Mouse (Mus musculus): ENCODE data around the gene Il1f6. TPM values are rescaled to one million over a fixed set of nuclear protein-coding genes. Genes with fewer than 3 reads are reported as not detected.
"Not testable (repeated sequence)": the region's sequence is repeated elsewhere in the genome, so short reads cannot be mapped to it uniquely, and the experiment has no call there.

Gene Il1f6
- total RNA-seq (2022) = not detected

- DNase-seq (ENCODE audit: low spot score in 2 of 2) = no peak
Observed at GRCm38 (mm10) chr2:24215118-24215517, at the start of gene Il1f6. Il1f6 (plus strand) TSS chr2:24215418.

DNA sequence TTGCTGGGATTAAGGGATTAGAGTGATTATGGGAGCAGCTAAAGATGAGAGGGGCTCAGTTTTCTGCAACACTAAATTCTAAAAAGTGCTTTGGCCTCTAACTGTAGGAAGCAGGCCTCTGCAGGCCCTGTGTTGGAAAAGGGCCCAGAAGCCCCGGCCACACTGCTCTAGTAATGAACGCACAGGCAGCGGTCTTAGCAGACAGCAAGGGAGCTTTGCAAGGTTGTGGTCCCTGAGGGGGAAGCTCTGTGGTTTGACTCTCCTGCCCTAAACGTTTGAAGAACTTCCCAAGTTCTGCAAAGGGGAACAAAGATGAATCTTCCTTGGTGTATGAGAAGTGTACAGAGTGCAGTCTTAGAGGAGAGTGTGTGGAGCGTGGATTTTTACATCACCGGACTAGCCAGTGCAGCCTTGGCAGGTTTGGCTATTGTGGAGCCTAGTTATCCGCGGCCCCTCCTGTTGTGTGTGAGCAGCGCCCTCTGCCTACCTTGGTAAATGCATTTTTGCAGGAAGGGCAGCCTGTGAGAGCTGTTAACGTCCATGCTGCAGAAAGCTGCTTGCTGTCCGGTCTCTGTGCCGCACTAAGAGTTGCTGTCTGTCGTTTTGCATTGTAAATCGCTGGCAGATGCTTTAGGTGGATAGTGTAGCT lies 33.4 kb upstream of the Il1f6 start:
- DNase-seq (ENCODE audit: low spot score in 2 of 2) = peak; percentile 15 to 40

GRCm38 (mm10) chr2:24182423-24183147 lies 32.6 kb upstream of the Il1f6 start:
- DNase-seq (ENCODE audit: low spot score in 2 of 2) = not testable (repeated sequence)

DNA sequence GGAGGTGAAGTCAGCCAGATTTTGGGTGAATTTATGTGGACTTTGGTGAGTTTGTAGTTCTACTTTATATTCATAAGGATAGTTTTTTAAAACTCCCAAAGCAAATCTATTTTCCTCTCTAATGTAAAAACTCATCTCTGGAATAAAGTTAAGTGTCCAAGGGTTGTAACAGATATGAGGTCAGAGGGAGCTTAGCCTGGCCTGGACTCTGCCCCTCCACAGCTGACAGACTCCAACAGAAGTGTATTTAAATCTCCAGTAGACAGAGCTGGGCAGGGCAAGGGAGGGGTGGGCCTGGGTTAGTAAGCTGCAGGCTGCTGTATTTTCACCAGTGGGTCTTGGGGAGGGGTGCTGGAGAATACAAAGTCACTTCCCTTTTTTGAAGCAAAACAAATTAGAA lies 31.1 kb upstream of the Il1f6 start:
- not testable (repeated sequence) for DNase-seq (ENCODE audit: low spot score in 2 of 2)

DNA sequence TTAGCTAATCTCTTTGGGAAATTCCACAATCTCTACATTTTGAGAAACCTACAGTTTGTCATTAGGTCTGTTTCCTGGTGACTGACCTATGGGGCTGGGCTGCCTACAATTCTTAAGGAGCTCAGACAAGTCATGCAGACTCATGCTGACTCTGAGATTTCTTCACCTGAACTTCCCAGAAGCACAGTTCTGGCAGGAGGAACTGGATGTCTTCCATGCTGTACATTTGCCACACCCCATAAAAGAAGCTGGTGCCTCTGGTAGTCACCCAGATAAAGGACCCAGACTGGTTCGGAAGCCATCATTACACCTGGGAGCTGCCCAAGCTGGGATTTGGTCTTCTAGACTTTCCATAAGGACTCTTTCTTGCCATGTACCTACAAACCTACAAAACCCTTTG lies 29.0 kb upstream of the Il1f6 start, which contains the start of gene Il1f9:
TSS of gene Il1f9 (plus strand) at position 301 of the 400 bp plus-strand sequence.
- no peak for DNase-seq (ENCODE audit: low spot score in 2 of 2)

- DNase-seq (ENCODE audit: low spot score in 2 of 2) = no peak
Observed at GRCm38 (mm10) chr2:24187585-24187984, 27.6 kb upstream of the Il1f6 start.

- no peak for DNase-seq (ENCODE audit: low spot score in 2 of 2)
Observed at GRCm38 (mm10) chr2:24188189-24188588, 27.0 kb upstream of the Il1f6 start.

- DNase-seq (ENCODE audit: low spot score in 2 of 2) = no peak
Observed at GRCm38 (mm10) chr2:24227191-24227590, 12.0 kb downstream of the Il1f6 start.

DNA sequence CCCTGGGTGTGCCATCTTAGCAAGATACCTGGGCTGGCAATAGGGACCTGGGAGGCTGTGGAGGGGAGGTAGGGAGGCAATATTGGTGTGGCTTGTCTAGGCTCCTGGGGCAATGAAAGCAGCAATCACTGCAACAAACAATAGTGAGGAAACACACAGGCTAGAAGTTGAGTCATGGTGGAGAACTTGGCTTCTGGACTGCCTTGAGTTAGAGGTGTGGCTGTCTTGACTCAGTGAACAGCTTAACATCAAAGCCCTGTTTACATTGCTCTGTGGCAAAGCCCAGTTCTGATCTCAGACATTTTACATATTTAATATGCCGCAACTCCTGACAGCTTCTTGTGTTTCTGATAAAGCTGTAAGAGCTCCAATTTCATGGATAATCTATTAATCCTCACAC lies 52.3 kb downstream of the Il1f6 start:
- no peak for DNase-seq (ENCODE audit: low spot score in 2 of 2)

DNA sequence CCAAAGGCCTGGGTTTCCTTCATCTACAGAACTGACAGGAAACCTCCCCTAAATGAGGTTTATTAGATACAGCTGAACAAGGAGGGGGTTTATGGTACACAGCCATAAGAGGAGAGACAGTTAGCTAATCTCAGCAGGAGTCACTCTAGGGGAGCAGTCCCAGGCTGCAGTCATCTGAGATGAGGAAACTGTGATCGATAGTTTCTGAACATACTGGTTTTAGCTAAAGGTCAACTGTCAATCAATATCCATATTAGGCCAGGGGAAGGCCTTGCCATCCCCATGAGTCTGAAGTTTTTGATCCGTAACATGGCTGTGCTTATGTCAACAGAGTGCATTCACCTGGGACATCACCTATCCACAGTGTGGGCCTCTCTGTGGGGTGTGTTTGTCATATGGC lies 58.4 kb downstream of the Il1f6 start:
- DNase-seq (ENCODE audit: low spot score in 2 of 2) = no peak

DNA sequence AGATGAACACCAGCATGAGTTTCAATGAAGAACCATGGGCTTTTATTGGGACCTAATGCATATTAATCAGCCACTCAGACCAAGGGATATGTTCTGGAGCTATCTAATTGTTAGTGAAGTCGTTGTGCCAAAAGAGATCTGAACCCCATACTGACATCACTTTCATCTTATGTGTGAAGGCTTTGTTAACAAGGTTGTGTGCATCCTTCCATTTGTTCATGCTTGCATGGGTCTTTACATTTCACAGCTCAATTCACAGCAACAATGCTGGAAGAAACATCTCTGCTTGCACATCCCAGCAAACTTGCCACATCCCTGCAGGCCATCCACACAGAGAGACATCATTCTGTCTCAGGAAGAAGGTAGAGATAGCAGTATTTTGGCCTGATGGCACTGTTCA lies 59.9 kb downstream of the Il1f6 start:
- no peak for DNase-seq (ENCODE audit: low spot score in 2 of 2)

Other genes with a start within 250 kb of the Il1f6 start
- 10 to 100 TPM; 23.5 to 30.1 (median 28.3) TPM for gene Hnmt, start 166.0 kb upstream of the Il1f6 start, total RNA-seq (2022)
- not detected for gene Tbpl2, start 118.8 kb upstream of the Il1f6 start, total RNA-seq (2022)
- not detected for gene Il1f8, start 62.3 kb upstream of the Il1f6 start, total RNA-seq (2022)
- not detected for gene Il1f9, start 28.9 kb upstream of the Il1f6 start, total RNA-seq (2022)
- gene Il1f5, start 61.5 kb downstream of the Il1f6 start, total RNA-seq (2022) = not detected
- not detected for gene Il1f10, start 75.8 kb downstream of the Il1f6 start, total RNA-seq (2022)
- gene Il1rn, start 121.4 kb downstream of the Il1f6 start, total RNA-seq (2022) = under 1 TPM in 1 of 4 experiments, not detected in 3; 0.58 TPM
- gene Psd4, start 152.2 kb downstream of the Il1f6 start, total RNA-seq (2022) = 1 to 10 TPM in 2 of 4 experiments, under 1 TPM in 2; 0.69 to 3.4 (median 1.6) TPM